Mouse (Mus musculus): ENCODE results near the gene Sppl3. TPM values are rescaled to one million over a fixed set of nuclear protein-coding genes. Genes with fewer than 3 reads are reported as not detected.

The Sppl3 gene
- polyA plus RNA-seq, 1 experiment from 2014 or later: 31.7 TPM

- no peak overlapping the region for H3K9ac ChIP-seq (ENCODE audit: low read length)
- H3K4me3 ChIP-seq (ENCODE audit: low read depth, low read length): no peak overlapping the region
- H3K9me3 ChIP-seq (ENCODE audit: control insufficient read depth, low read length): no peaks in the 10 kb centered on the region
- H3K27ac ChIP-seq (ENCODE audit: low read depth, low read length): no peak overlapping the region
- no peak for ATAC-seq (replicated peaks; ENCODE audit: low FRiP score)
- no peak for DNase-seq (ENCODE audit: low spot score)
- H3K4me1 ChIP-seq (replicated peaks; ENCODE audit: control insufficient read depth, insufficient read depth, low read length): no peaks in the 10 kb centered on the region
- no peaks in the 10 kb centered on the region for H3K36me3 ChIP-seq (ENCODE audit: control insufficient read depth, insufficient read depth, low read length)
- no peak overlapping the region for H3K4me2 ChIP-seq (ENCODE audit: low read depth, low read length, severe bottlenecking)
- H3K27me3 ChIP-seq (ENCODE audit: control insufficient read depth, insufficient read depth, low read length): no peaks in the 10 kb centered on the region
- 73% methylated on average over 2 of the region's 2 CpGs for WGBS
Measured at GRCm38 (mm10) chr5:115018270-115018669, 7.3 kb downstream of the Sppl3 start.

GRCm38 (mm10) chr5:115018813-115019212 lies 7.9 kb downstream of the Sppl3 start:
- DNase-seq (ENCODE audit: low spot score) (no peak), ATAC-seq (replicated peaks; ENCODE audit: low FRiP score) (no peak)
- 80% methylated on average over 4 of the region's 4 CpGs for WGBS
- Histone ChIP-seq H3K4me3 (ENCODE audit: low read depth, low read length) (no peak overlapping the region), H3K36me3 (ENCODE audit: control insufficient read depth, insufficient read depth, low read length) (no peaks in the 10 kb centered on the region), H3K27me3 (ENCODE audit: control insufficient read depth, insufficient read depth, low read length) (no peaks in the 10 kb centered on the region), H3K4me1 (replicated peaks; ENCODE audit: control insufficient read depth, insufficient read depth, low read length) (no peaks in the 10 kb centered on the region), H3K9ac (ENCODE audit: low read length) (no peak overlapping the region), H3K27ac (ENCODE audit: low read depth, low read length) (no peak overlapping the region), H3K9me3 (ENCODE audit: control insufficient read depth, low read length) (no peaks in the 10 kb centered on the region), H3K4me2 (ENCODE audit: low read depth, low read length, severe bottlenecking) (no peak overlapping the region)

- Histone ChIP-seq H3K4me3 (ENCODE audit: low read depth, low read length) (no peak overlapping the region), H3K27me3 (ENCODE audit: control insufficient read depth, insufficient read depth, low read length) (no peaks in the 10 kb centered on the region), H3K9me3 (ENCODE audit: control insufficient read depth, low read length) (no peaks in the 10 kb centered on the region), H3K4me2 (ENCODE audit: low read depth, low read length, severe bottlenecking) (no peak overlapping the region), H3K36me3 (ENCODE audit: control insufficient read depth, insufficient read depth, low read length) (no peaks in the 10 kb centered on the region), H3K27ac (ENCODE audit: low read depth, low read length) (no peak overlapping the region), H3K9ac (ENCODE audit: low read length) (no peak overlapping the region), H3K4me1 (replicated peaks; ENCODE audit: control insufficient read depth, insufficient read depth, low read length) (no peaks in the 10 kb centered on the region)
- DNase-seq (ENCODE audit: low spot score) (no peak), ATAC-seq (replicated peaks; ENCODE audit: low FRiP score) (no peak)
- 96% methylated on average over 7 of the region's 7 CpGs for WGBS
Measured at GRCm38 (mm10) chr5:115022021-115022420, 11.1 kb downstream of the Sppl3 start.

GRCm38 (mm10) chr5:115026170-115026569 lies 15.2 kb downstream of the Sppl3 start:
- no peak for ATAC-seq (replicated peaks; ENCODE audit: low FRiP score)
- no peak for DNase-seq (ENCODE audit: low spot score)
- Histone ChIP-seq H3K36me3 (ENCODE audit: control insufficient read depth, insufficient read depth, low read length) (no peaks in the 10 kb centered on the region), H3K4me3 (ENCODE audit: low read depth, low read length) (no peak overlapping the region), H3K9me3 (ENCODE audit: control insufficient read depth, low read length) (no peaks in the 10 kb centered on the region), H3K4me1 (replicated peaks; ENCODE audit: control insufficient read depth, insufficient read depth, low read length) (no peaks in the 10 kb centered on the region), H3K9ac (ENCODE audit: low read length) (no peak overlapping the region), H3K27ac (ENCODE audit: low read depth, low read length) (no peak overlapping the region), H3K4me2 (ENCODE audit: low read depth, low read length, severe bottlenecking) (no peak overlapping the region), H3K27me3 (ENCODE audit: control insufficient read depth, insufficient read depth, low read length) (no peaks in the 10 kb centered on the region)
- 86% methylated on average over 4 of the region's 4 CpGs for WGBS

GRCm38 (mm10) chr5:115027109-115027508 lies 16.2 kb downstream of the Sppl3 start:
- H3K4me1 ChIP-seq (replicated peaks; ENCODE audit: control insufficient read depth, insufficient read depth, low read length): no peaks in the 10 kb centered on the region
- H3K4me2 ChIP-seq (ENCODE audit: low read depth, low read length, severe bottlenecking): no peak overlapping the region
- no peaks in the 10 kb centered on the region for H3K36me3 ChIP-seq (ENCODE audit: control insufficient read depth, insufficient read depth, low read length)
- no peak overlapping the region for H3K4me3 ChIP-seq (ENCODE audit: low read depth, low read length)
- WGBS: 93% methylated on average over 3 of the region's 3 CpGs
- H3K27ac ChIP-seq (ENCODE audit: low read depth, low read length): no peak overlapping the region
- no peaks in the 10 kb centered on the region for H3K9me3 ChIP-seq (ENCODE audit: control insufficient read depth, low read length)
- DNase-seq (ENCODE audit: low spot score): no peak
- ATAC-seq (replicated peaks; ENCODE audit: low FRiP score): no peak
- no peaks in the 10 kb centered on the region for H3K27me3 ChIP-seq (ENCODE audit: control insufficient read depth, insufficient read depth, low read length)
- H3K9ac ChIP-seq (ENCODE audit: low read length): no peak overlapping the region

GRCm38 (mm10) chr5:115028920-115029319 lies 18.0 kb downstream of the Sppl3 start:
- H3K36me3 ChIP-seq (ENCODE audit: control insufficient read depth, insufficient read depth, low read length): no peaks in the 10 kb centered on the region
- H3K4me2 ChIP-seq (ENCODE audit: low read depth, low read length, severe bottlenecking): no peak overlapping the region
- DNase-seq (ENCODE audit: low spot score) (no peak), ATAC-seq (replicated peaks; ENCODE audit: low FRiP score) (no peak)
- H3K9ac ChIP-seq (ENCODE audit: low read length): no peak overlapping the region
- no peaks in the 10 kb centered on the region for H3K27me3 ChIP-seq (ENCODE audit: control insufficient read depth, insufficient read depth, low read length)
- no peaks in the 10 kb centered on the region for H3K9me3 ChIP-seq (ENCODE audit: control insufficient read depth, low read length)
- H3K4me3 ChIP-seq (ENCODE audit: low read depth, low read length): no peak overlapping the region
- H3K27ac ChIP-seq (ENCODE audit: low read depth, low read length): no peak overlapping the region
- WGBS: 94% methylated on average over 4 of the region's 4 CpGs
- H3K4me1 ChIP-seq (replicated peaks; ENCODE audit: control insufficient read depth, insufficient read depth, low read length): no peaks in the 10 kb centered on the region

GRCm38 (mm10) chr5:115029509-115029908 lies 18.6 kb downstream of the Sppl3 start:
- H3K4me2 ChIP-seq (ENCODE audit: low read depth, low read length, severe bottlenecking): no peak overlapping the region
- no peak overlapping the region for H3K27ac ChIP-seq (ENCODE audit: low read depth, low read length)
- no peaks in the 10 kb centered on the region for H3K9me3 ChIP-seq (ENCODE audit: control insufficient read depth, low read length)
- no peaks in the 10 kb centered on the region for H3K27me3 ChIP-seq (ENCODE audit: control insufficient read depth, insufficient read depth, low read length)
- no peak for DNase-seq (ENCODE audit: low spot score)
- 91% methylated on average over 3 of the region's 3 CpGs for WGBS
- H3K4me1 ChIP-seq (replicated peaks; ENCODE audit: control insufficient read depth, insufficient read depth, low read length): no peaks in the 10 kb centered on the region
- ATAC-seq (replicated peaks; ENCODE audit: low FRiP score): no peak
- H3K9ac ChIP-seq (ENCODE audit: low read length): no peak overlapping the region
- no peaks in the 10 kb centered on the region for H3K36me3 ChIP-seq (ENCODE audit: control insufficient read depth, insufficient read depth, low read length)
- no peak overlapping the region for H3K4me3 ChIP-seq (ENCODE audit: low read depth, low read length)

- WGBS: 90% methylated on average over 5 of the region's 5 CpGs
- Histone ChIP-seq H3K36me3 (ENCODE audit: control insufficient read depth, insufficient read depth, low read length) (no peaks in the 10 kb centered on the region), H3K4me1 (replicated peaks; ENCODE audit: control insufficient read depth, insufficient read depth, low read length) (no peaks in the 10 kb centered on the region), H3K9me3 (ENCODE audit: control insufficient read depth, low read length) (no peaks in the 10 kb centered on the region), H3K9ac (ENCODE audit: low read length) (no peak overlapping the region), H3K27ac (ENCODE audit: low read depth, low read length) (no peak overlapping the region), H3K27me3 (ENCODE audit: control insufficient read depth, insufficient read depth, low read length) (no peaks in the 10 kb centered on the region), H3K4me3 (ENCODE audit: low read depth, low read length) (no peak overlapping the region), H3K4me2 (ENCODE audit: low read depth, low read length, severe bottlenecking) (no peak overlapping the region)
- ATAC-seq (replicated peaks; ENCODE audit: low FRiP score) (no peak), DNase-seq (ENCODE audit: low spot score) (no peak)
Measured at GRCm38 (mm10) chr5:115031576-115031975, 20.6 kb downstream of the Sppl3 start.

- no peak for ATAC-seq (replicated peaks; ENCODE audit: low FRiP score)
- Histone ChIP-seq H3K4me1 (replicated peaks; ENCODE audit: control insufficient read depth, insufficient read depth, low read length) (no peaks in the 10 kb centered on the region), H3K36me3 (ENCODE audit: control insufficient read depth, insufficient read depth, low read length) (no peaks in the 10 kb centered on the region), H3K9me3 (ENCODE audit: control insufficient read depth, low read length) (no peaks in the 10 kb centered on the region), H3K4me2 (ENCODE audit: low read depth, low read length, severe bottlenecking) (no peak overlapping the region), H3K9ac (ENCODE audit: low read length) (no peak overlapping the region), H3K27me3 (ENCODE audit: control insufficient read depth, insufficient read depth, low read length) (no peaks in the 10 kb centered on the region), H3K27ac (ENCODE audit: low read depth, low read length) (no peak overlapping the region), H3K4me3 (ENCODE audit: low read depth, low read length) (no peak overlapping the region)
- DNase-seq (ENCODE audit: low spot score): no peak
- WGBS: 98% methylated on average over 2 of the region's 2 CpGs
Measured at GRCm38 (mm10) chr5:115032620-115033019, 21.7 kb downstream of the Sppl3 start.

All from forebrain, embryonic 11.5 days (tissue).